Mouse (Mus musculus) liver, adult 2 months (tissue): ENCODE measurements at regions not wholly inside any gene's neighbourhood (a gene's known extent, or its start where the extent isn't known, plus 50 kb on each side); places are given as distances from the start of the nearest gene placed in this dataset.
"Not testable (repeated sequence)": the region's sequence is repeated elsewhere in the genome, so short reads cannot be mapped to it uniquely, and the experiment has no call there.

ENCODE experiments used
- DNase-seq: peaks from one replicate; pipeline ENCODE4 v3.0.0-alpha.2; 2011; ENCODE audit warnings: low read depth, low spot score; ENCODE audit errors: extremely low read depth
- H3K27ac ChIP-seq: fragments of 200-500 bp; replicated peaks from 2 replicates; pipeline ENCODE4 v1.5.1; 2012; ENCODE audit warnings: low read depth, mild to moderate bottlenecking, control low read depth, inconsistent platforms, low read length; ENCODE audit not compliant: insufficient read depth
- H3K27me3 ChIP-seq: fragments of 200-500 bp; 2 replicates; pipeline ENCODE4 v1.6.1; 2012; ENCODE audit warnings: mild to moderate bottlenecking, moderate library complexity, low read length, inconsistent platforms; ENCODE audit not compliant: control insufficient read depth, insufficient read depth
- H3K36me3 ChIP-seq: fragments of 200-500 bp; 2 replicates; pipeline ENCODE4 v1.6.1; 2012; ENCODE audit warnings: low read length, inconsistent platforms; ENCODE audit not compliant: control insufficient read depth, insufficient read depth
- H3K4me1 ChIP-seq: fragments of 200-500 bp; 2 replicates; pipeline ENCODE4 v1.6.1; 2011; ENCODE audit warnings: low read length; ENCODE audit not compliant: control insufficient read depth, insufficient read depth
- H3K4me3 ChIP-seq: fragments of 200-500 bp; 2 replicates; pipeline ENCODE4 v1.5.1; 2011; ENCODE audit warnings: low read depth, mild to moderate bottlenecking, control low read depth, low read length, moderate library complexity; ENCODE audit not compliant: insufficient read depth
- H3K79me2 ChIP-seq: fragments of 200-500 bp; 2 replicates; pipeline ENCODE4 v1.6.1; 2012; ENCODE audit warnings: inconsistent platforms, mild to moderate bottlenecking, low read length, moderate library complexity; ENCODE audit not compliant: control insufficient read depth, insufficient read depth
- H3K9ac ChIP-seq: fragments of 200-500 bp; 2 replicates; pipeline ENCODE4 v1.6.1; 2012; ENCODE audit warnings: low read depth, mild to moderate bottlenecking, control low read depth, inconsistent platforms, low read length
- CTCF ChIP-seq: fragments of 200-500 bp; IDR thresholded peaks from 2 replicates; pipeline ENCODE4 v1.5.1; 2011; ENCODE audit warnings: low read depth, low read length, control low read depth
- POLR2A ChIP-seq: fragments of 200-500 bp; IDR thresholded peaks from 2 replicates; pipeline ENCODE4 v1.6.1; 2011; ENCODE audit warnings: low read length, control low read depth; ENCODE audit not compliant: insufficient read depth; ENCODE audit errors: extremely low read depth
- WGBS: fragments of 180-500 bp; shearing (Covaris S2); methylation state at CpG from one replicate; pipeline ENCODE4 v1.1.7; 2018; 5-methylcytosine and 5-hydroxymethylcytosine counted together

GRCm38 (mm10) chr5:129270051-129270472, 173.5 kb downstream of the Adgrd1 start:
- H3K79me2 ChIP-seq = no peaks in the 10 kb centered on the region
- no peak overlapping the region for H3K9ac ChIP-seq
- no peaks in the 10 kb centered on the region for H3K27me3 ChIP-seq
- H3K27ac ChIP-seq = no peak overlapping the region
- DNase-seq = no peak
- TF ChIP-seq POLR2A (no peak), CTCF (no peak)
- no peaks in the 10 kb centered on the region for H3K36me3 ChIP-seq
- H3K4me1 ChIP-seq = peaks cover 2% of the 10 kb centered on the region; the same call in 1 of the 2 replicates
- WGBS = 35% methylated on average over 5 of the region's 5 CpGs
- no peak overlapping the region for H3K4me3 ChIP-seq

- Histone ChIP-seq H3K27ac (no peak overlapping the region), H3K79me2 (no peaks in the 10 kb centered on the region), H3K4me1 (no peaks in the 10 kb centered on the region), H3K4me3 (no peak overlapping the region), H3K36me3 (no peaks in the 10 kb centered on the region), H3K9ac (no peak overlapping the region), H3K27me3 (no peaks in the 10 kb centered on the region)
- no peak for DNase-seq
- no peak for TF ChIP-seq POLR2A
- TF ChIP-seq CTCF = no peak
- WGBS = 64% methylated on average over 2 of the region's 2 CpGs
Measured at GRCm38 (mm10) chr5:129281406-129281805, 184.9 kb downstream of the Adgrd1 start.

- no peaks in the 10 kb centered on the region for H3K27me3 ChIP-seq
- no peaks in the 10 kb centered on the region for H3K36me3 ChIP-seq
- no peak overlapping the region for H3K4me3 ChIP-seq
- H3K27ac ChIP-seq = no peak overlapping the region
- H3K4me1 ChIP-seq = no peaks in the 10 kb centered on the region
- no peak overlapping the region for H3K9ac ChIP-seq
- 17% methylated on average over 8 of the region's 8 CpGs for WGBS
- DNase-seq = no peak
- TF ChIP-seq CTCF = no peak
- no peak for TF ChIP-seq POLR2A
- no peaks in the 10 kb centered on the region for H3K79me2 ChIP-seq
Measured at GRCm38 (mm10) chr5:129282133-129282532, 185.6 kb downstream of the Adgrd1 start.

- 28% methylated on average over 5 of the region's 5 CpGs for WGBS
- Histone ChIP-seq H3K4me3 (no peak overlapping the region), H3K36me3 (no peaks in the 10 kb centered on the region), H3K9ac (no peak overlapping the region), H3K27me3 (no peaks in the 10 kb centered on the region), H3K4me1 (no peaks in the 10 kb centered on the region), H3K27ac (no peak overlapping the region), H3K79me2 (no peaks in the 10 kb centered on the region)
- no peak for DNase-seq
- no peak for TF ChIP-seq POLR2A
- no peak for TF ChIP-seq CTCF
Measured at GRCm38 (mm10) chr5:129282826-129283225, 186.3 kb downstream of the Adgrd1 start.

GRCm38 (mm10) chr5:129287481-129287880, 190.9 kb downstream of the Adgrd1 start:
- WGBS = 13% methylated on average over 8 of the region's 8 CpGs
- Histone ChIP-seq H3K27ac (no peak overlapping the region), H3K36me3 (no peaks in the 10 kb centered on the region), H3K4me1 (no peaks in the 10 kb centered on the region), H3K27me3 (no peaks in the 10 kb centered on the region), H3K4me3 (no peak overlapping the region), H3K9ac (no peak overlapping the region), H3K79me2 (no peaks in the 10 kb centered on the region)
- TF ChIP-seq CTCF (no peak), POLR2A (no peak)
- DNase-seq = no peak

GRCm38 (mm10) chr5:129292821-129293220, 196.3 kb downstream of the Adgrd1 start:
- H3K27me3 ChIP-seq, H3K36me3 ChIP-seq, H3K4me3 ChIP-seq, H3K27ac ChIP-seq, H3K4me1 ChIP-seq, H3K79me2 ChIP-seq, H3K9ac ChIP-seq, DNase-seq: not testable (repeated sequence)
- 78% methylated on average over 10 of the region's 10 CpGs for WGBS

GRCm38 (mm10) chr5:129294861-129295542, 198.5 kb downstream of the Adgrd1 start:
- not testable (repeated sequence) for H3K9ac ChIP-seq, H3K27me3 ChIP-seq, H3K79me2 ChIP-seq, H3K27ac ChIP-seq, H3K4me1 ChIP-seq, H3K36me3 ChIP-seq, DNase-seq, H3K4me3 ChIP-seq
- WGBS = 71% methylated on average over 8 of the region's 8 CpGs
